8 mouse cellular contexts compared by ENCODE assay signal in the genomic region with DNA sequence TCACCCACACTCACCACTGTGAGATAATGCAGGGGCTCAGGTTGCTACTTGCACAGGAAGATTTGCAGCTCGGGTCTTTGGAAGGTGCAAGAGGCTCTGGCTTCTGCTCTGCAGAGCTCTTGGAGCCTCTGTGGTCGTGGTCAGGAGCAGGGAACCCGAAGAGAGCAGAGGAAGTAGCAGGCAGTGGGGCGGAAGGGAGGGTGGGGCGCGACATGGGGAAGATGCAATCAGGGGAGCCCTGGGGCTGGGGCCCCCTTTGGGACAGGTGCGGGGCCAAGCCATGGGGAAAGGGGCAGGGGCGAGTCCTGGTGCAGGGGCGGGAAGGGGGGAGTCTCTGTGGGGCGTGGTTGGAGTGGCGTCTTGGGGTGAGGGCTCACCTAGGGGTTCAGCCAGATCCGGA. TPM values are rescaled to one million over a fixed set of nuclear protein-coding genes. Genes with fewer than 3 reads are reported as not detected.
DNase-seq lines count a peak whose midpoint lies in the region; ATAC-seq and TF ChIP-seq lines count a peak whose summit lies in the region.

Gene Abcg3, minus strand, starts transcription at position 184 of the 400 bp plus-strand sequence.

- peak within 1 kb of the TSS; percentile 54 for H3K4me3 ChIP-seq in ES-Bruce4 (ENCODE audit: low read depth, low read length)
- no peak within 1 kb of the TSS for H3K4me3 ChIP-seq in limb, embryonic 15.5 days
- peak within 1 kb of the TSS; percentile 45 for H3K4me3 ChIP-seq in small intestine, adult 2 months (ENCODE audit: low read depth, low read length)

- 34% methylated on average over 9 of the region's 12 CpGs for WGBS in limb, embryonic 15.5 days
- WGBS in small intestine, adult 2 months: 25% methylated on average over 12 of the region's 12 CpGs

- H3K4me1 ChIP-seq in ES-Bruce4 (ENCODE audit: control insufficient read depth, insufficient read depth, low read length): peaks cover 2% of the 10 kb centered on the region
- H3K4me1 ChIP-seq in limb, embryonic 15.5 days: no peaks in the 10 kb centered on the region
- no peaks in the 10 kb centered on the region for H3K4me1 ChIP-seq in small intestine, adult 2 months (ENCODE audit: control insufficient read depth, insufficient read depth, insufficient read length, low read length)

- H3K4me2 ChIP-seq in limb, embryonic 15.5 days: peak within 1 kb of the TSS; percentile 36; the same call in 1 of the 2 replicates

- TF ChIP-seq POLR2A in ES-Bruce4 (IDR thresholded peaks at IDR 0.05; ENCODE audit: insufficient read depth, low read length): no peak
- 0 out of 2 replicates have a peak, but pooled peaks have one; percentile 23 for TF ChIP-seq POLR2A in small intestine, adult 2 months (IDR thresholded peaks at IDR 0.05; ENCODE audit: low read depth, low read length)

- no peak within 1 kb of the TSS for H3K27ac ChIP-seq in ES-Bruce4 (ENCODE audit: insufficient read depth, low read length)
- H3K27ac ChIP-seq in limb, embryonic 15.5 days: no peak within 1 kb of the TSS
- H3K27ac ChIP-seq in small intestine, adult 2 months (ENCODE audit: insufficient read depth, low read depth, low read length): peak within 1 kb of the TSS; percentile 35

- H3K36me3 ChIP-seq in ES-Bruce4 (ENCODE audit: control insufficient read depth, insufficient read depth, low read length, poor library complexity, severe bottlenecking): no peaks in the 10 kb centered on the region
- no peaks in the 10 kb centered on the region for H3K36me3 ChIP-seq in limb, embryonic 15.5 days
- H3K36me3 ChIP-seq in small intestine, adult 2 months (ENCODE audit: control insufficient read depth, insufficient read depth, low read length): no peaks in the 10 kb centered on the region

- no peaks in the 10 kb centered on the region for H3K9me3 ChIP-seq in ES-Bruce4 (replicated peaks; ENCODE audit: control insufficient read depth, insufficient read depth, low read length, poor library complexity, severe bottlenecking)
- no peaks in the 10 kb centered on the region for H3K9me3 ChIP-seq in limb, embryonic 15.5 days

- H3K27me3 ChIP-seq in ES-Bruce4 (ENCODE audit: control insufficient read depth, insufficient read depth, low read length, poor library complexity, severe bottlenecking): no peaks in the 10 kb centered on the region
- H3K27me3 ChIP-seq in limb, embryonic 15.5 days: no peaks in the 10 kb centered on the region
- H3K27me3 ChIP-seq in small intestine, adult 2 months (ENCODE audit: control insufficient read depth, insufficient read depth, low read length): no peaks in the 10 kb centered on the region

- TF ChIP-seq CTCF in ES-Bruce4 (IDR thresholded peaks at IDR 0.05; ENCODE audit: low read depth, low read length): no peak
- no peak for TF ChIP-seq CTCF in small intestine, adult 2 months (IDR thresholded peaks at IDR 0.05; ENCODE audit: extremely low read depth, insufficient read length, insufficient replicate concordance, low read depth, low read length)

- peak within 1 kb of the TSS; percentile 65; the same call in 1 of the 2 replicates for H3K9ac ChIP-seq in ES-Bruce4 (ENCODE audit: low read depth, poor library complexity, severe bottlenecking)
- H3K9ac ChIP-seq in limb, embryonic 15.5 days: no peak within 1 kb of the TSS

- intact Hi-C loops in gastrocnemius, postnatal 14 days (cut with DNase I; ENCODE audit: low total_unique reads): loop anchor here (5.0 kb wide), 1 partner anchor 340 kb away; no protein-coding TSS in a partner anchor

- no peak for TF ChIP-seq EP300 in ES-Bruce4 (IDR thresholded peaks at IDR 0.05; ENCODE audit: insufficient read depth, low read depth, low read length)

- ATAC-seq in limb, embryonic 15.5 days (ENCODE audit: insufficient number of reproducible peaks, low FRiP score, low TSS enrichment, low read depth): no peak

- DNase-seq in gastrocnemius, postnatal 25 days: peak; percentile 20
- no peak for DNase-seq in gastrocnemius, postnatal 14 days
- DNase-seq in urinary bladder, postnatal 14 days (ENCODE audit: low spot score): no peak
- no peak for DNase-seq in layer of hippocampus, postnatal 10 days (ENCODE audit: low spot score in 2 of 2)
- DNase-seq in cerebellum, adult 18-20 months: no peak

RNA-seq across cellular contexts. Expression of gene Abcg3, which starts in this region (rescaled TPM):
- total RNA-seq in gastrocnemius, postnatal 25 days (2021): under 1 TPM; 0.11 to 0.20 TPM
- total RNA-seq in gastrocnemius, postnatal 14 days (2021): under 1 TPM; 0.20 to 0.37 TPM
- not detected in 2 replicates for polyA plus RNA-seq in ES-Bruce4 (2011; ENCODE audit: insufficient read depth, insufficient read length, low read depth, missing spikeins)
- 1.0 and 1.2 TPM in 2 replicates for polyA plus RNA-seq in limb, embryonic 15.5 days (2015; fragmentation: Nextera tagmentation; extraction: Ambion mirVana)
- 0.19 and 0.52 TPM in 2 replicates for polyA plus RNA-seq in small intestine, adult 2 months (2012; rRNA removed)
- under 1 TPM in 1 of 2 experiments, not detected in 1; 0.11 TPM for total RNA-seq in layer of hippocampus, postnatal 10 days (2021)

Comparison
In these comparisons a context has a peak if more than half of its experiments do, and no peak if none do; other contexts are left out.
1. Peak in DNase-seq in gastrocnemius, postnatal 25 days; RNA of the gene not detected or under 1 TPM.